Mouse (Mus musculus) kidney, embryonic 14.5 days (tissue): ENCODE measurements around the gene Cox19. TPM values are rescaled to one million over a fixed set of nuclear protein-coding genes. Genes with fewer than 3 reads are reported as not detected.

Experiments
- ATAC-seq: fragments of 200-750 bp; cut with Nextera tagmentation; 2 replicates; pipeline ENCODE4 v1.8.0; 2017; ENCODE audit warnings: moderate number of reproducible peaks, mild to moderate bottlenecking, moderate TSS enrichment, moderate library complexity; ENCODE audit not compliant: low FRiP score, low TSS enrichment
- H3K27ac ChIP-seq: fragments of 300-500 bp; sonication (generic); 2 replicates; pipeline ENCODE4 v1.5.1; 2014; ENCODE audit warnings: low read depth, mild to moderate bottlenecking, low read length, moderate library complexity, mixed read lengths
- H3K27me3 ChIP-seq: fragments of 300-500 bp; sonication (generic); 2 replicates; pipeline ENCODE4 v1.6.1; 2014; ENCODE audit warnings: mild to moderate bottlenecking, low read length; ENCODE audit not compliant: control insufficient read depth, insufficient read depth
- H3K36me3 ChIP-seq: fragments of 300-500 bp; sonication (generic); 2 replicates; pipeline ENCODE4 v1.6.1; 2014; ENCODE audit warnings: low read length, mixed read lengths; ENCODE audit not compliant: control insufficient read depth, insufficient read depth
- H3K4me1 ChIP-seq: fragments of 300-500 bp; sonication (generic); 2 replicates; pipeline ENCODE4 v1.6.1; 2014; ENCODE audit warnings: low read length, mixed read lengths; ENCODE audit not compliant: control insufficient read depth, insufficient read depth
- H3K4me2 ChIP-seq: fragments of 300-500 bp; sonication (generic); replicated peaks from 2 replicates; pipeline ENCODE4 v1.6.1; 2014; ENCODE audit warnings: low read depth, mild to moderate bottlenecking, low read length
- H3K4me3 ChIP-seq: fragments of 300-500 bp; sonication (generic); 2 replicates; pipeline ENCODE4 v1.5.1; 2014; ENCODE audit warnings: mild to moderate bottlenecking, low read length
- H3K9ac ChIP-seq: fragments of 300-500 bp; sonication (generic); 2 replicates; pipeline ENCODE4 v1.6.1; 2014; ENCODE audit warnings: low read depth, mild to moderate bottlenecking, low read length, moderate library complexity
- H3K9me3 ChIP-seq: fragments of 300-500 bp; sonication (generic); 2 replicates; pipeline ENCODE4 v1.6.1; 2016; ENCODE audit warnings: low read length; ENCODE audit not compliant: control insufficient read depth
- WGBS: fragments of 180-500 bp; shearing (Covaris S2); extraction: QIAGEN DNeasy Blood & Tissue Kit; methylation state at CpG from one replicate; pipeline ENCODE4 v1.1.7; 2014; 5-methylcytosine and 5-hydroxymethylcytosine counted together
- polyA plus RNA-seq: library from polyadenylated mRNA; unstranded; fragments of >200 nt; fragmentation: Nextera tagmentation; extraction: Ambion mirVana; gene quantifications from 2 replicates; pipeline ENCODE4 v1.2.1, GENCODE M21; 2014

The Cox19 gene
- polyA plus RNA-seq, 1 experiment from 2014 or later = 105 TPM

DNA sequence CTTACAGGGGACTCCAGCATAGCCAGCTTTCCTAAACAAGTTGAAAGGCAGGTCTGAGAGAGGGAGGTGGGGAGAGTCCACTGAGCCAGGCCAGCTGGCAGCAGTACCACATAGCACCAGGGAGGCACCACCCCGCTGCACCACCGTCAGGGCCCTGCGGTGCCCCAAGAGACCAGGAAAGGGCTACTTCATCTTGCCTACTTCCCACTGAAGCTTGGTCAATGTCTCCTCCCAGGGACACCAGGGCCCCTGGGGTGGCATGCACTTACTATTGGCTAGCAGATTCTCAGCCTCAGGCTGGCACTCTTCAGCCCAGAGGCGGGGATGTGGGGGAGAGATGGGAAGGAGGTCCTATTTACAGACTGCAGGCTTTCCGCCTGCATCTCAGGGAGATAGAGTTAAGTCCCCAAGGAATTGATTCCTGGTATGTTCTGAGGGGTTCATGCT lies 27.1 kb downstream of the Cox19 start:
- 57% methylated on average over 5 of the region's 5 CpGs for WGBS
- Histone ChIP-seq H3K9ac (no peak overlapping the region), H3K4me1 (peaks cover 8% of the 10 kb centered on the region; the same call in 1 of the 2 replicates)

DNA sequence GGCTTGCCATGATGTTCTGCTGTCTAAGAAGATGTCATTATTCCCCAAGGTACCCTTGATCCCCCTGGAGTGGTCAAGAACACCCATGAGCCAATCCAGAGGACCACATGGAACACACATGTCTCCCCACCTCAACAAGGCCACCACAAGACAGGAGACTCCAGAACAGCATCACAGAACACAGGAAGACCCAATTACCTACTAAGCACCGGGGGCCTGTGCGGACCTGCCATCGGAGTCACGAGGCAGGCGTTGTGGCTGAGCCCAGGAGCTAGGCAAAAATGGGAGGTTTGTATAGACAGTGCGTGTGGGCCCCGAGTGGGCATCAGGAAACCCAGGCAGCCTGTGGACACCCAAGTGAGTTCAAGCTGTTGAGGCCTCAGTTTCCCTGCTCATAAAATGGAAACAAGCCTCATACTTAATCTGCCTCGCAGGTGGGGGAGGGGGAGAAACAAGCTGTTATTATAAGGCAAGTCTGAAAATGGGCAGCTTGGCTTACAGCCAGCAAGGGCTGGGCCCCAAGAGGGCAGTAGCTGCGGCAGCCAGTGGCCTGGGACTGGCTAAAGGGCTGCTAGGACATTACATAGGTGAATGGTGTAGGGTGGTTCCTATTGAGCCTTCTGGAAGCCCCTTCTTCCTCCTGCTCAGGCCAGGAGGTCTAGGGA lies 27.8 kb downstream of the Cox19 start:
- no peak overlapping the region for H3K4me3 ChIP-seq
- no peak overlapping the region for H3K9ac ChIP-seq
- no peaks in the 10 kb centered on the region for H3K9me3 ChIP-seq
- no peak overlapping the region for H3K27ac ChIP-seq
- no peak overlapping the region for H3K4me2 ChIP-seq
- H3K27me3 ChIP-seq = peaks cover 32% of the 10 kb centered on the region
- peaks cover 8% of the 10 kb centered on the region; the same call in 1 of the 2 replicates for H3K4me1 ChIP-seq
- H3K36me3 ChIP-seq = no peaks in the 10 kb centered on the region
- no peak for ATAC-seq
- WGBS = 78% methylated on average over 9 of the region's 9 CpGs

More for the DNA sequence above, 27.1 kb downstream of the Cox19 start:
- Histone ChIP-seq H3K4me3 (no peak overlapping the region), H3K27me3 (peaks cover 32% of the 10 kb centered on the region), H3K4me2 (peak overlapping the region; percentile 98; the same call in 1 of the 2 replicates), H3K27ac (no peak overlapping the region), H3K36me3 (no peaks in the 10 kb centered on the region), H3K9me3 (no peaks in the 10 kb centered on the region)
- ATAC-seq = no peak

DNA sequence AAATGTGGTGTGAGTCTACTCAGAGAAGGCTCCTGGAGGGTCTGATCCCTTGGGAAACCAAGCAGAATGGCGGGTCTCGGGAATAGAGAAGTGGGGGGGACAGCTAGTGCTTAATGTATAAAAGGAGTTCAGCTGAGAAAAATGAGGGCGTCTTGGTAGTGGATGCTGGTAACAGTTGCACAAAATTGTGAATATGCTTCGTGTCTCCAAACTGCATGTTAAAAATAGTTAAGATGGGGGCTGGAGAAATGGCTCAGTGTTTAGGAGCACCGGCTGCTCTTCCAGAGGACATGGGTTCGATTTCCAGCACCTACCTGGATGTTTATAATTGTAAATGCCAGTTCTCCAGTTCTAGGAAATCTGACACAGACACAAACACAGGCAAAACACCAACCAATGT lies 29.9 kb downstream of the Cox19 start:
- no peak for ATAC-seq
- 83% methylated on average over 6 of the region's 6 CpGs for WGBS
- Histone ChIP-seq H3K27ac (no peak overlapping the region), H3K4me2 (no peak overlapping the region), H3K27me3 (peaks cover 30% of the 10 kb centered on the region), H3K36me3 (no peaks in the 10 kb centered on the region), H3K4me1 (peaks cover 8% of the 10 kb centered on the region; the same call in 1 of the 2 replicates), H3K4me3 (no peak overlapping the region), H3K9ac (no peak overlapping the region), H3K9me3 (no peaks in the 10 kb centered on the region)

DNA sequence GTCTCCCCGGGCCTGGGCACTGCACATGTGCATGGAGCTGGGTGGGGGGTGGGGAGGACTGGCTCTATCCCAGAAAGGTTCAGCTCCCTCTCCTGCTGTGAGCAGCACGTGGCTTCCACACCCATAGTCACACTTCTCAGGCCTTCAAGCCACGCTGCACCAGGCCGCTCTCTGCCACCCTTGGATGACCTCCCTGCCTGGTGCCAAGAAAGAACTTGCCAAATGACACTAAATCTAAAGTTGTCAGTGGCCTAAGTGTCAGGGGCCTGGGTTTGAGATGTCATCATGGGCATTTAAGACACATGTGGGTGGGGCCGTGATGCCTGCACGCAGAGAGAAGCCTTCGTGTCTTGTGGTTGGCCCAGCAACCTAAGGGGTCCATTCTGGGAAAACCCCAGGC lies 30.8 kb downstream of the Cox19 start:
- Histone ChIP-seq H3K4me3 (no peak overlapping the region), H3K4me2 (no peak overlapping the region), H3K27ac (no peak overlapping the region), H3K4me1 (peaks cover 8% of the 10 kb centered on the region; the same call in 1 of the 2 replicates), H3K27me3 (peaks cover 21% of the 10 kb centered on the region), H3K9ac (no peak overlapping the region), H3K36me3 (no peaks in the 10 kb centered on the region), H3K9me3 (no peaks in the 10 kb centered on the region)
- WGBS = 75% methylated on average over 7 of the region's 7 CpGs
- ATAC-seq = no peak

DNA sequence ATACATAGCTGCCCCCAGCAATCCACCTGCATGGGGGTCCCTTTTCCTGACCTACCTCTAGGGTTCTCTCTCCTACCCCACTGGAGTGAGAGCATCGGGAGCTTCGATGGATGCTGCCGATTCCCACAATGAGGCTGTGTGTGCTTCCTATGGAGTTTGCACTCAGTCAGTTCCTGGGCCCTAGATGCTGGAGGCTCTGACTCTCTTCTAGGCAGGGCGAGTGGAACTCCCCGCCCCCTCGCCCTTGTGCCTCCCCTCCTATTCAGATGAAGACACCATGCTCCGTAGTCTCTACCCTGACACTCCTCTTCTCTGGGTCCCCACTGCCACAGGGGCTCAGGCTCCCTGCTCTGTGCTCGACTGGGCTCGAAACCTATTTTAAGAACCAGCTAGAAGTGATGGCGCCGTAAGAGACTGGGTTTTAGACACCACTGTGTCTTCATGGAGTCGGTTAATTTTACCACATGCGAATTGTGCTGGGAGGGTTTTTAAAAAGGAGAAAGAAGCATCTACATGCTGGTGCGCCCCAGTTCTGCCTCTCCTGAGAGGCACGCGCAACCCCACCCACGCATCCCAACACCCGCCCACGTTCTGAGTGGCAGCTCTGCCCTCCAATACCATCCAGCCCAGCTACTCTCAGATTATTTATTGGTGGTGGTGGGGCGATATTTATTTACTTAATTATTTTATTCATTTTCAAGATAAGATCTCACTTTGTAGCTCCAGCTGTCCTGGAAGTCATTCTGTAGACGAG lies 33.3 kb downstream of the Cox19 start:
- Histone ChIP-seq H3K9me3 (no peaks in the 10 kb centered on the region), H3K27ac (0 out of 2 replicates have a peak overlapping the region, but pooled peaks have one; percentile 11), H3K4me3 (no peak overlapping the region), H3K36me3 (no peaks in the 10 kb centered on the region), H3K27me3 (0 out of 2 replicates have a peak, but pooled peaks cover 2% of the 10 kb centered on the region), H3K4me2 (no peak overlapping the region), H3K9ac (no peak overlapping the region), H3K4me1 (no peaks in the 10 kb centered on the region)
- no peak for ATAC-seq
- 62% methylated on average over 21 of the region's 21 CpGs for WGBS

DNA sequence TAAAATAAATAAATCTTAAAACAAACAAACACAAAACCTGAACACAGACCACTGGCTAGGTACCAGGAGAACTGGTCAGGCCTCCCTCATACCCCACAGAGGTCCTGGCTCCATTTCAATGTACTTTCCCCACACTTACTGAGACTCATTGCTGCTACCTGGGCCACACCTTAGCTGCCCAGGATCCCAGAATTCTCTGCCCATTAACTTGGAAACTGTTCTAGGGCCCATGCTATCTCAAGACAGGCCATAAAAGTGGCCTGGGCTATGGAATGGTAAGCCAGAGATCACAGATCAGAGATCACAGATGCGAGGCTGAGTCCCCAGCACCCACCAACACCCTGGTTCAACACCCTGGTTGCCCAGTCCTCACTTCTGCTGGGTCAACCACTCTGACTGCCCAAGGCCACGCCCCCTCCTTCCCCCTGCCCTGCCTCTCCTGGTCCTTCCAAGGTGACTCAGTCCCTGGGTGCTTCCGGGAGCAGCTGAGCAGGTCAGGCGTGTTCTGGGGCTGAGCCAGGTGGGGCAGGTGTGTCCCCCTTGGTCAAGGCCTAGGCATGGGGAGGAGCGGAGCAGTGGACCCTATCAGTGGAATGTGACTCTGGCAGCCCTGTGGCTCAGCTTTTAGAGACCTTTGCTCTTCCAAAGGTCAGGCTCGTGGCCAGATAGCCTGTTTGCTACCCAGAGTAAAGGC lies 34.1 kb downstream of the Cox19 start:
- ATAC-seq = peak; percentile 63; the same call in 1 of the 2 replicates
- H3K4me2 ChIP-seq = no peak overlapping the region
- H3K4me3 ChIP-seq = no peak overlapping the region
- H3K27ac ChIP-seq = 0 out of 2 replicates have a peak overlapping the region, but pooled peaks have one; percentile 11
- no peaks in the 10 kb centered on the region for H3K4me1 ChIP-seq
- H3K9ac ChIP-seq = no peak overlapping the region
- no peaks in the 10 kb centered on the region for H3K27me3 ChIP-seq
- no peaks in the 10 kb centered on the region for H3K36me3 ChIP-seq
- no peaks in the 10 kb centered on the region for H3K9me3 ChIP-seq
- 57% methylated on average over 6 of the region's 6 CpGs for WGBS

DNA sequence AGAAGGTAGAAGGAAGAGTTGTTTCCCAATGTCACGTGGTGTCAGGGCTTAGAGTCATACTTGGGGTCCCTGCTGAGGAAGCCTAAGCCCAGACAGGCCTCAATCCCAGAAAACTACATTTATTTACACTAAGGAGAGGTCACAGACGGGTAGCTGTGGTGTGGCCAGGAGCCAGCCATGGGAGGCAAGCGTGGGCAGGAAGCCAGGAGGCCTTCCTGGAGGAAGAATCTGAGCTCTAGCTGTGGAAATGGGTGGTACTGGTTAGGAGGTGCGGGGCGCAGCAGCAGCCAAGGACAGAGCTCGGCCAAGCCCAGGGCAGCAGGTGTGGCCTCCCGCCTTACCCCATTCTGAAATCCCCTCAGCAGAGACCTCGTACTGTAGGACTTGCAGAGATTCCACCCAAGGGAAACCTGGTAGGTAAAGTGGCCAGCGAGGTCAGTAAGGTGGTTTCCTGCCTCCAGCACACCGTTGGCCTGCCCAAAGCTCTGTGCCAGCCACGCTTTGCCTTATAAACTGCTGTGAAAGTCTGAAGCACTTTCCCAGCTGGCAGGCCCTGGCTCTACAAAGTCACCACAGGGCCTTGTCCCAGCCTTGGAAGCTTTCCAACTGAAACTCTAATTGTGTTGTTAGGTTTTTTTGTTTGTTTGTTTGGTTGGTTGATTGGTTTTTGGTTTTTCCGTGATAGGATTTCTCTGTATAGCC lies 36.1 kb downstream of the Cox19 start:
- Histone ChIP-seq H3K9me3 (no peaks in the 10 kb centered on the region), H3K4me2 (no peak overlapping the region), H3K9ac (no peak overlapping the region), H3K27ac (no peak overlapping the region), H3K4me1 (no peaks in the 10 kb centered on the region), H3K36me3 (no peaks in the 10 kb centered on the region), H3K4me3 (no peak overlapping the region), H3K27me3 (no peaks in the 10 kb centered on the region)
- 84% methylated on average over 12 of the region's 12 CpGs for WGBS
- no peak for ATAC-seq

DNA sequence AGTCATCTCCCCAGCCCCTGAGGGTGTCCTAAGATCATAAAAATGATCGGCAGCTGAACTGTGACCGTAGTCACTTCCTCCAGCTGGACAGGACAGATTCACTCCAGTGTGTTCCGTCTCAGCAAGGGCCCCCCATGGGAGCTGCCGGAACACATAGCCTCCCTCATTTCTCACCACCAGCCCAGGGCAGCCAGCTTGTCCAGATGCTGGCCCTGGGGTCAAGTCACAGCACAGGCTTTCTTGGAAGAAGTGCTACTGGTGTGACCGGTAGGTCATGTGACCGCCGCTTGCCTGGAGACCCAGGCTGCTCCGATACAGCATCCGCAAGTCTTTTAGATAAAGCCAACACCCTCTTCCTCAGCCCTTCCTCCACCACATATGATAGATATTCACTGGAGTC lies 37.7 kb downstream of the Cox19 start:
- Histone ChIP-seq H3K27me3 (no peaks in the 10 kb centered on the region), H3K9me3 (no peaks in the 10 kb centered on the region), H3K4me1 (no peaks in the 10 kb centered on the region), H3K27ac (no peak overlapping the region), H3K4me2 (no peak overlapping the region), H3K4me3 (no peak overlapping the region), H3K9ac (no peak overlapping the region), H3K36me3 (no peaks in the 10 kb centered on the region)
- ATAC-seq = no peak
- WGBS = 61% methylated on average over 9 of the region's 9 CpGs
